Mouse (Mus musculus) kidney, adult 2 months (tissue): ENCODE measurements around the gene Vax2. TPM values are rescaled to one million over a fixed set of nuclear protein-coding genes. Genes with fewer than 3 reads are reported as not detected.

Source experiments
- DNase-seq: peaks from one replicate; pipeline ENCODE4 v3.0.0; 2021
- H3K27ac ChIP-seq: fragments of 200-500 bp; 2 replicates; pipeline ENCODE4 v1.5.1; 2012; ENCODE audit warnings: low read depth, low read length, control low read depth, inconsistent platforms; ENCODE audit not compliant: insufficient read depth
- H3K27me3 ChIP-seq: fragments of 200-500 bp; replicated peaks from 2 replicates; pipeline ENCODE4 v1.6.1; 2012; ENCODE audit warnings: mild to moderate bottlenecking, moderate library complexity, low read length, inconsistent platforms; ENCODE audit not compliant: control insufficient read depth, insufficient read depth
- H3K36me3 ChIP-seq: fragments of 200-500 bp; 2 replicates; pipeline ENCODE4 v1.6.1; 2012; ENCODE audit warnings: mild to moderate bottlenecking, moderate library complexity, low read length, inconsistent platforms; ENCODE audit not compliant: control insufficient read depth, insufficient read depth
- H3K4me1 ChIP-seq: fragments of 200-500 bp; 2 replicates; pipeline ENCODE4 v1.6.1; 2011; ENCODE audit warnings: low read length; ENCODE audit not compliant: control insufficient read depth, insufficient read depth
- H3K4me3 ChIP-seq: fragments of 200-500 bp; 2 replicates; pipeline ENCODE4 v1.5.1; 2011; ENCODE audit warnings: mild to moderate bottlenecking, low read depth, low read length, control low read depth; ENCODE audit not compliant: insufficient read depth
- CTCF ChIP-seq: fragments of 200-500 bp; conservative IDR thresholded peaks from 2 replicates; pipeline ENCODE4 v1.5.1; 2011; ENCODE audit warnings: low read depth, mild to moderate bottlenecking, control low read depth, low read length, moderate library complexity, mixed read lengths; ENCODE audit not compliant: insufficient read depth, insufficient read length
- POLR2A ChIP-seq: fragments of 200-500 bp; IDR thresholded peaks from one replicate; pipeline ENCODE4 v1.6.1; 2011; ENCODE audit warnings: low read depth, low read length, control low read depth
- WGBS: fragments of 180-500 bp; shearing (Covaris S2); methylation state at CpG from one replicate; pipeline ENCODE4 v1.1.7; 2018; 5-methylcytosine and 5-hydroxymethylcytosine counted together
- polyA plus RNA-seq: library from polyadenylated mRNA; depleted of rRNA; stranded (reverse); fragments of >200 nt; gene quantifications from 2 replicates; pipeline ENCODE4 v1.2.3, GENCODE M21; 2012

Vax2 gene
- polyA plus RNA-seq, 1 experiment = not detected

- TF ChIP-seq POLR2A (no peak), CTCF (no peak)
- no peak for DNase-seq
- Histone ChIP-seq H3K36me3 (no peaks in the 10 kb centered on the region), H3K27me3 (peaks cover 11% of the 10 kb centered on the region), H3K4me3 (no peak overlapping the region), H3K27ac (no peak overlapping the region), H3K4me1 (no peaks in the 10 kb centered on the region)
- 4% methylated on average over 53 of the region's 53 CpGs for WGBS
Observed at GRCm38 (mm10) chr6:83702146-83702999, 8.7 kb upstream of the Vax2 start.

GRCm38 (mm10) chr6:83703000-83703721, 7.9 kb upstream of the Vax2 start:
- 4% methylated on average over 27 of the region's 27 CpGs for WGBS
- no peak overlapping the region for H3K27ac ChIP-seq
- no peak overlapping the region for H3K4me3 ChIP-seq
- no peak for DNase-seq
- no peaks in the 10 kb centered on the region for H3K4me1 ChIP-seq
- peaks cover 11% of the 10 kb centered on the region for H3K27me3 ChIP-seq
- no peaks in the 10 kb centered on the region for H3K36me3 ChIP-seq
- TF ChIP-seq CTCF = no peak
- TF ChIP-seq POLR2A = no peak

GRCm38 (mm10) chr6:83703722-83704078, 7.4 kb upstream of the Vax2 start:
- DNase-seq = no peak
- TF ChIP-seq POLR2A = no peak
- TF ChIP-seq CTCF = no peak
- Histone ChIP-seq H3K4me1 (no peaks in the 10 kb centered on the region), H3K27me3 (peaks cover 11% of the 10 kb centered on the region), H3K4me3 (no peak overlapping the region), H3K36me3 (no peaks in the 10 kb centered on the region), H3K27ac (no peak overlapping the region)
- WGBS = 4% methylated on average over 10 of the region's 10 CpGs

GRCm38 (mm10) chr6:83704294-83704693, 6.8 kb upstream of the Vax2 start:
- TF ChIP-seq CTCF (no peak), POLR2A (no peak)
- 21% methylated on average over 1 of the region's 1 CpGs for WGBS
- H3K27me3 ChIP-seq = peaks cover 11% of the 10 kb centered on the region

GRCm38 (mm10) chr6:83704701-83705100, 6.4 kb upstream of the Vax2 start:
- Histone ChIP-seq H3K27me3 (peaks cover 12% of the 10 kb centered on the region), H3K4me3 (no peak overlapping the region), H3K4me1 (no peaks in the 10 kb centered on the region), H3K27ac (no peak overlapping the region), H3K36me3 (no peaks in the 10 kb centered on the region)
- 29% methylated on average over 5 of the region's 5 CpGs for WGBS
- no peak for DNase-seq
- TF ChIP-seq POLR2A = no peak
- TF ChIP-seq CTCF = no peak

More at GRCm38 (mm10) chr6:83704294-83704693, 6.8 kb upstream of the Vax2 start:
- no peaks in the 10 kb centered on the region for H3K4me1 ChIP-seq
- H3K27ac ChIP-seq = no peak overlapping the region
- DNase-seq = no peak
- no peaks in the 10 kb centered on the region for H3K36me3 ChIP-seq
- H3K4me3 ChIP-seq = no peak overlapping the region

- Histone ChIP-seq H3K4me1 (no peaks in the 10 kb centered on the region), H3K27ac (no peak overlapping the region), H3K27me3 (peaks cover 6% of the 10 kb centered on the region), H3K36me3 (no peaks in the 10 kb centered on the region), H3K4me3 (no peak overlapping the region)
- no peak for TF ChIP-seq POLR2A
- no peak for TF ChIP-seq CTCF
- DNase-seq = no peak
- 6% methylated on average over 6 of the region's 6 CpGs for WGBS
Observed at GRCm38 (mm10) chr6:83707738-83708510, 3.1 kb upstream of the Vax2 start.
